Mouse (Mus musculus) left cerebral cortex, postnatal 25 days (tissue): Measurements from ENCODE around the gene Plk3. TPM values are rescaled to one million over a fixed set of nuclear protein-coding genes. Genes with fewer than 3 reads are reported as not detected.
"Not testable (repeated sequence)": the region's sequence is repeated elsewhere in the genome, so short reads cannot be mapped to it uniquely, and the experiment has no call there.

Experiments used
- DNase-seq, 2 experiments: peaks; one replicate each; pipeline ENCODE4 v3.0.0; 2022; ENCODE audit warnings: low spot score in 2 of 2, mixed read lengths in 1 of 2
- intact Hi-C: fragments of 180-260 bp; cut with DNase I; formaldehyde crosslinking; loops from one replicate; pipeline ENCODE4 v1.15.1; 2025
- total RNA-seq, 2 experiments: library from RNA; stranded (reverse); gene quantifications; 2 replicates each; pipeline ENCODE4 v1.2.3; 2021

Plk3 gene
- 10 to 100 TPM; 11.4 to 16.3 TPM for total RNA-seq

- intact Hi-C loops, result no loop called here
Measured at GRCm38 (mm10) chr4:117133817-117134600, at the start of gene Plk3. Plk3 (minus strand) TSS chr4:117133963.

DNA sequence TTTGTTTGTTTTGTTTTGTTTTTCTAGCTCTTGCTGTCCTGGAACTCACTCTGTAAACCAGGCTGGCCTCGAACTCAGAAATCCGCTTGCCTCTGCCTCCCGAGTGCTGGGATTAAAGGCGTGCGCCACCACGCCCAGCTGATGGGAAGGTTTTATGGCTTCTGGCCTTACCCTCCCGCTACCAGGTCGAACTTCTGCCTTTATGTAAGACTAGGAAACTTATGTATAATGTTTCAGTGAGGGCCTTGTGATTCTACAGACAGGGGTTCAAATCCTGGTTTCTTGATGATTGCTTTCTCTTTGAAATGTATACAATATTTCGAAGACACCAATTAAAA is 49.0 kb upstream of the Plk3 start:
- DNase-seq, intact Hi-C loops: not testable (repeated sequence)

More at GRCm38 (mm10) chr4:117133817-117134600, at the start of gene Plk3:
- peak; percentile 97 to 99 for DNase-seq

DNA sequence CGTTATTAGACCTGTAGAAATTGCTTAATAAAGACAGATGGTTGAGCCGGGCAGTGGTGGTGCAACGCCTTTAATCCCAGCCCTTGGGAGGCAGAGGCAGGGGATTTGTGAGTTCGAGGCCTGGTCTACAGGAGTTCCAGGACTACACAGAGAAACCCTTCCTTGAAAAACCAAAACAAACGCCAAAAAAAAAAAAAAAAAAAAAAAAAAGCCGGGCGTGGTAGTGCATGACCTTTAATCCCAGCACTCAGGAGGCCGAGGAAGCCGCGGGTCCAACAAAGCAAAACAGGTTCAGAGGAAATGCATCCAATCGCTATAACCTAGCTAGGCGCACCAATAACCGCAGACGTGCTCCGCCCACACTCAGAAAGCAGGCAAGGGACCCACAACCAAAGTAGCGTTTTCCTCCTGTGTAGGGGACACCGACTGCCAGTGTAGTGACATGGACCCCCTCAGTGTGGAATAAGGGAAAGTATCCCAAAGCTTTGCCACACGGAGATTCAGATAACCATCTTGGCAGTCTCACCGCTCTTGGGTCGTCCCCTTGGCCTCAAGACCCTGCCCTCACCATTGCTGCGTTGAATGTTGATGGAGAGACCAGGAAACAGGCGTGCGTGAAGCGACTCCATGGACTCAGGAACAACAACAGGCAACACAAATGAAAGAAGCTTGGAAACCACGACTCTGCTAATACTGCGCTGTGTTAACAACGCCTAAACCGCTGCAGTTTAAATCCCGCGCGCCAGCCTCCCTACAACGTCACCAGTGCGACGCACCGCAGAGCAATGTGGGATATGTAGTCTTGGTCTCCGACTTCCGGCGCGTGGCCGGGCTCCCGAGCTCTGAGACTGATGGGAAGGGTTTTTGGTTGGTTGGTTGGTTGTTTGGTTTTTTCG is 48.3 kb upstream of the Plk3 start, which contains the start of gene Kif2c:
Kif2c (minus strand) TSS at position 777 of the 896 bp plus-strand sequence.
- peak; percentile 90 to 95 for DNase-seq
- intact Hi-C loops, result no loop called here

DNA sequence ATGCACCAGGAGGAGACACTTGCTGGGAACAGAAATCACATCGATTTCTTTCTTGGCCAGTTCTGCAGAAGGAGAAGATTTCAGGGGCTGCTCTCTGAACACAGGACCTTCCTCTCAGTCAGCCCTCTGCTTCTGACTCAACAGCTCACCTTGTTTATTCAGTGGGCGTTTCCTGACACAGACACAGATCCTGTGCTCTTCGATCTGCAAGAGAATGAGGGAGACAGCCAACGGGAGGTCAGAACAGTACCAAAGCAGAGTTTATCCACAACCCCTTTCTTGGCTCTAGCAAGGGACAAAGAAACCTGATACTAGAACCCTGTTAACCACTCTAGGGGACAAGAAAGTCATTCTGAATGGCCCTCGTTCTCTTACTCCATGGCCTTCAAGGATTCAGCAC is 36.2 kb upstream of the Plk3 start:
- DNase-seq, result no peak
- intact Hi-C loops, result loop anchor here (10.0 kb wide), 1 partner anchor 285 kb away; no protein-coding TSS in a partner anchor

DNA sequence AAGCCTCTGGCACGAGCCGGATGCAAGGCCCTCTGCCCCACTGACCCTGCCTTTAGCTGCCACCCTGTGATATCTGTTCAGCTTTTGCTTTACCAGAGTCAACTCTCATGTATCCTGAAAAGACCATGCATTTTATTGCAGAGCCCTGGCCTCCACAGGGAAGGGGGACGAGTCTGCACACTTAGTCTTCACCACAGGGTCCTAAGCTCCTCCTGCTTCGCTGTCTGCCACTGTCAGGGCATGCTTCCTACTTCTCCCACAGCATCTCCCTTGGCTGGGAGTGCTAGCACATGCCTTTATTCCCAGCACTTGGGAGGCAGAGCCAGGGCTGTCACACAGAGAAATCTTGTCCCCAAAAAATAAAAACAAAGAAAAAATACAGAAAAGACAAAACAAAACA is 27.4 kb upstream of the Plk3 start:
- intact Hi-C loops, result loop anchor here (10.0 kb wide), 1 partner anchor 294 kb away; no protein-coding TSS in a partner anchor
- no peak for DNase-seq

GRCm38 (mm10) chr4:117159666-117160065 is 25.9 kb upstream of the Plk3 start:
- intact Hi-C loops, result loop anchor here (10.0 kb wide), 1 partner anchor 295 kb away; no protein-coding TSS in a partner anchor
- DNase-seq, result no peak

GRCm38 (mm10) chr4:117156372-117156771 is 22.6 kb upstream of the Plk3 start:
- intact Hi-C loops, result no loop called here
- DNase-seq, result no peak

DNA sequence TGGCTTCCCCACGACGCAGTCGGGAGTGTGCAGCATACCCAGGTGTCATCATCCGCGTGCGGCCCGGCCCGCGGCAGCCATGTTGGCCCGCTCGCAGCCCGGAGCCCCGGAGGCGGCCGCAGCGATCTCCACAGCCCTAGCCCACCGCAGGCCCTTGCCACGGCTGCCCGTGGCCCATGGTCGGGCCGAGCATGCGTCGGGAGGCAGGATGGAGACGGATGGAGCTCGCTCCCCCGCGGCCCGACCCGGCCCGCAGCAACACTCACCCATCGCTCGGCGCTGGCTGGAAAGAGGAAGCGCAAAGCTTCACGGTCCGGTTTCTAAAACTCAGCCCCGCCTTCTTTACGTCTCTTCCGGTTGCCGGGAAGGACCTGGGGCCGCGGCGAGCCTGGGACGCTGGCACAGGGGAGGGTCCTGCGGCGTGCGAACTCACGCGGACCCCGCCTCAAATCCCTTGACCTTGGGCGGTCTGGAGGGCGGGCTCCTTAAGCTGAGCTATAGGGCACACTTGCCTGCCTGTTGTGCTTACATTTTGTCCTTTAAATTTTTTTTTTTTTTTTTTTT is 22.1 kb upstream of the Plk3 start, which contains the start of gene Rps8:
Rps8 (minus strand) TSS at position 452 of the 564 bp plus-strand sequence.
- intact Hi-C loops, result no loop called here
- DNase-seq, result peak; percentile 90 to 91

DNA sequence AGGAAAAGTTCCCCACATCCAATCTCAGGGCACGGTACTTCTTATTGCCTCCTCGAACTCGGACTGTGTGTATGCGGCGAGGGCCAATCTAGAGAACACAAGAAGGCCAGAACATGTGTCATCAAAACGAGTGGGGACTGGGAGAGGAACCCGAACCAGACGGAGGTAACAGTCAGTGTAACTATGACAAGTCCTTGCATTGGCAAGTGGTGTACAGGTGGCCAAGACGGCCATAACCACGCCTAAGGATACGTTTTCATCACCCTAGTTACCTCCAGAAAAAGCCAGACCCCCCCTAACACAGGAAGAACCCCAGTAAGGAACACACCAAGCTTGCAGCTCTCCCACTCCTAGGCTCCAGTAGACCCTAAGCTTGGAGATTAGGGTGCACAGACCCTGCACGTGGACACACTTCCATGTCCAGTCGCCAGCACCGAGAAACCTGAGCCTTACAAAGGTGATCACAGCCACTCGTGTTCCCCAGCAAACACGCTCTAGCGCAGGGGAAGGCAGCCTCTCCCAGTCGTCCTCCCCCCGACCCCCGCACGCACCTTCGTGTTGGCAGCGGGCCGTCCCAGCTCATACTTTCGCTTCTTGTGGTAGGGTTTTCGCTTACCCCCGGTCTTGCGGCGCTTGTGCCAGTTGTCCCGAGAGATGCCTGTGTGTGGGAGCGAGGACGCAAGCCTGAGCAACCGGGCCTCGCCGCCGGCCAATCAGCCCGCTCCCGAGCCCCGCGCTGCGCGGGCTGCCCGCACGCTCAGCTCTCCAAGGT is 21.4 kb upstream of the Plk3 start:
- no peak for DNase-seq
- intact Hi-C loops, result no loop called here

GRCm38 (mm10) chr4:117152714-117153113 is 19.0 kb upstream of the Plk3 start:
- no peak for DNase-seq
- intact Hi-C loops, result no loop called here

- no peak for DNase-seq
- intact Hi-C loops, result no loop called here
Measured at GRCm38 (mm10) chr4:117151416-117151815, 17.7 kb upstream of the Plk3 start.

DNA sequence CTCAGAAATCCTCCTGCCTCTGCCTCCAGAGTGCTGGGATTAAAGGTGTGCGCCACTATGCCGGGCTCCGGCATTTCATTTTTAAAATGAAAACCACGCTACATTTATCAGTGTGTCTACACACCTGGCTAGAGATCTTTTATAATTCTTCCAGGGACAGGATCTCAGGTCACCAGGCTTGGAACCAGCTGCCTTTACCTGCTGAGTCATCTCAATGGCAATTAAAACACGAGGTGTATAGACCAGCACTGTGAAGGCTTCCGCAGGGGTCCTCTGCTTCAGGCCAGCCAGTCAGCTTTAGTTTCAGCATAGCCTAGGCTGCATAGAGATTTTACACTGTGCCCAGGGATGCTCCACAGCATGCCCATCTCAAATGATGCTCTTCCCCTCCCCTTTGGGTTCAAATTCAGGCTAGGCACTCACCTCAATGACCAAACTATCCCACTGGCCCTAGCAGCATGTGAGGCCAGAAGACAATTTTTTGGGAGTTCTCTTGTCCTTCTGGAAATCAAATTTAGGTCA is 16.5 kb upstream of the Plk3 start:
- intact Hi-C loops, result no loop called here
- DNase-seq, result no peak

DNA sequence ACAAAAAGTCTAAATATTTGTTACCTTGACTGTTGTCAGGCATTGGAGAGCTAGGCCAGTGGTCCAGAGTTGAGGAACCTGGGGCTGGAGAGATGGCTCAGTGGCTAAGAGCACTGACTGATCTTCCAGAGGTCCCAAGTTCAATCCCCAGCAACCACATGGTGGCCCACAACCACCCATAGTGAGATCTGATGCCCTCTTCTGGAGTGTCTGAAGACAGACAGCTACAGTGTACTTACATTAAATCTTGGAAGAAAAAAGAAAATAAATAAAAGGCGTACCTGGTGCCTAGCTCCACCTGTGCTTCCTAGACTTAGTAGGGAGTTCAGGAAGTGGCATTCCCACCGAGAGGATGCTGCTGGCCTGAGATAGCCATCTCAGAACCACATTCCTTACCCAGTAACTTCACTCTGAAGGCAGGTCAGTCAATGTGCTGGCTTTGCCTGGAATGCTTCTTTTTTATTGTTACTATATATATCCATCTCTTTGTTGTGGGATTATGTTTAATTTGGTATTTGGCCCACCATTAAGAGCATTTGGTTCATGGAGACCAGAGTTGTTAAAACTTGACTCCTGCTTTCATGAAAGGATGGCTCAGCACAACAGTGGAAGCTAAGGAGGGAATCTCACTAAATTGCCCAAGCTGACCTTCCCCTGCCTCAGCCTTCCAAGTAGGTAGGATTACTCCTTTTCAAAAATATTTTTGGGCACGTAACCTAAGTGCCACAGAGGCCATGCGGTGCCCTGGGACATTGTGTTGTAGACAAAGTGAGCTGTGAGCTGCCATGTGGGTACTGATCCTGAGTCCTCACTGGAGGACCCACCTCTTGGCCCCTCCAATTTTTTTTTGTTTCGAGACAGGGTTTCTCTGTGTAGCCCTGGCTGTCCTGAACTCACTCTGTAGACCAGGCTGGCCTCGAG is 15.8 kb upstream of the Plk3 start:
- intact Hi-C loops, result loop anchor here (10.0 kb wide), 1 partner anchor 325 kb away; the partner anchor contains the start of gene Hpdl
- DNase-seq, result no peak

DNA sequence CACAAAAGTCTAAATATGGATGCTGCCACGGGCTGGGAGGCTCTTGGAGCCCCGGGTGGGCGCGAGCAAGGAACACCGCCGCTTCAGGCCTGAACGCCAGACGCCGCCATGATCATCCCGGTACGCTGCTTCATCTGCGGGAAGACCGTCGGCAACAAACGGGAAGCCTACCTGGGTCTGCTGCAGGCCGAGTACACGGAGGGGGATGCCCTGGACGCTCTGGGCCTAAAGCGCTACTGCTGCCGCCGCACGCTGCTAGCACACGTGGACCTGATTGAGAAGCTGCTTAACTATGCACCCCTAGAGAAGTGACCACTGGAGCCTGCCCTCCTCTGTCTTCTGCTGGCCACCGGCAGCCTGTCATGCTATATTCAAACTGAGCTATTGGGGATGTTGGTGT is 15.1 kb upstream of the Plk3 start:
- DNase-seq, result no peak
- intact Hi-C loops, result loop anchor here (10.0 kb wide), 1 partner anchor 324 kb away; the partner anchor contains the start of gene Hpdl

- intact Hi-C loops, result loop anchor here (10.0 kb wide), 1 partner anchor 323 kb away; the partner anchor contains the start of gene Hpdl
- no peak for DNase-seq
Measured at GRCm38 (mm10) chr4:117148047-117148713, 14.4 kb upstream of the Plk3 start.

DNA sequence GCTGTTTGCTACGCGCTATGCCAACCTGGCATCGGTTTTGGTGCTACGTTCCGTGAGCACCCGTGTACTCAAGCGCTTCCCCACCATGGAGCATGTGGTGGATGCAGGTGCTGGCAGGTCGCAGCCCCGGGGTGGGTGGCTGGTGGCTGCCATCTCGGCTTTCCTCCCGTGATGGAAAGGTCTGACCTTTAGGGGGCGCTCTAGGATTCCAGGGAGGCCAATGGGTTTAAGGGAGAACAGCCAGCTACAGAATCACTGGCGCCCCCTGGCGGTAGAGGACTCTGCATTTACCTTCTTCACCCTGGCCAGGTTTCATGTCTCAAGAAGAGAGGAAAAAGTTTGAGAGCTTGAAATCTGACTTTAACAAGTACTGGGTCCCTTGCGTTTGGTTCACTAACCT is 12.4 kb upstream of the Plk3 start:
- intact Hi-C loops, result loop anchor here (2.0 to 10.0 kb wide), 2 partner anchors 73 to 321 kb away; partner anchors contain the start of gene Hpdl
- DNase-seq, result peak; percentile 70 to 78

DNA sequence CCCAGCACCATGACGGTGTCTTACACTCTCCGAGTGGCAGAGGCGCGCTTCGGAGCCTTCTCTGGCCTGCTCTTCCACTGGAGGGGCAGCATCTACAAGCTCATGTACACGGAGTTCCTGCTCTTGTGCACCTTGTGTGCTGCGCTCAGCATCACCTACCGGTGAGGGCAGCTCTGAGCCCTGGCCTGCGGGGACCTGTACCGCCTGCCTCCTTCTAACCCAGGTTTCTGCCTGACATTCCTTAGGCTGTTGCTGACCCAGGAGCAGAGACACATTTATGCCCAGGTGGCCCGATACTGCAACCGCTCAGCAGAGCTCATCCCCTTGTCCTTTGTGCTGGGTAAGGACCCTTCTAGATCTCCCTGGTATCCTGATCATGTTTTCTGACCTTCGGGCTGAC is 11.5 kb upstream of the Plk3 start:
- intact Hi-C loops, result loop anchor here (10.0 kb wide), 1 partner anchor 320 kb away; the partner anchor contains the start of gene Hpdl
- no peak for DNase-seq
